Mouse (Mus musculus): ENCODE results near the gene Arid5b.

- TF ChIP-seq CTCF (IDR thresholded peaks at IDR 0.05; ENCODE audit: low read depth) (no peak), EP300 (IDR thresholded peaks at IDR 0.05; ENCODE audit: low read depth) (peak; percentile 77)
These were observed 150.8 kb downstream of the Arid5b start for GRCm38 (mm10) chr10:68127604-68128256.

All from liver, postnatal 0 days (tissue).